Mouse (Mus musculus): ENCODE data around the gene Rhot2. TPM values are rescaled to one million over a fixed set of nuclear protein-coding genes. Genes with fewer than 3 reads are reported as not detected.

Rhot2 gene
- polyA plus RNA-seq, 1 experiment from 2014 or later, result 19.4 TPM

DNA sequence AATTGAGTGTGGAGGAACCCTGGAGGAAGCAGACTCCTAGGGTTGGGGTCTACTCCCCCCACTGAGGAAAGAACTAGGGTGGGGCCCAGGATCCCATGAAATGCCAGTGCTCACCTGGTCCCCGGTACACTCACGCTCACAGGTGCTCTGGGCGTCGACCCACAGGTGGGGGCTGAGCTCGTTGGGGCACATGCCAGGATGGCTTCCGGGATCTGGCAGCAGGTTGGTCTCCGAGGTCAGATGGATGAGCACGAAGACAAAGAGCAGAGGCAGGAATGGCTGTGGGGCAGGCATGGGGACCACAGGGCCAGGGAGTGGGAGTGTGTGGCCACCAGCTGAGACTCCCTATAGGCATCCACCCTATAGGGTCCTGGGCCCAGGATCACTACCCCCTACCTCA, 35.1 kb upstream of the Rhot2 start:
- H3K27me3 ChIP-seq, result no peaks in the 10 kb centered on the region
- H3K36me3 ChIP-seq, result peaks cover 44% of the 10 kb centered on the region
- peaks cover 39% of the 10 kb centered on the region for H3K4me1 ChIP-seq
- no peaks in the 10 kb centered on the region for H3K9me3 ChIP-seq (replicated peaks)
- no peak overlapping the region for H3K4me3 ChIP-seq
- no peak for ATAC-seq (ENCODE audit: low FRiP score)
- no peak overlapping the region for H3K27ac ChIP-seq
- 71% methylated on average over 8 of the region's 8 CpGs for WGBS
- H3K9ac ChIP-seq, result no peak overlapping the region
- H3K4me2 ChIP-seq (replicated peaks), result no peak overlapping the region

DNA sequence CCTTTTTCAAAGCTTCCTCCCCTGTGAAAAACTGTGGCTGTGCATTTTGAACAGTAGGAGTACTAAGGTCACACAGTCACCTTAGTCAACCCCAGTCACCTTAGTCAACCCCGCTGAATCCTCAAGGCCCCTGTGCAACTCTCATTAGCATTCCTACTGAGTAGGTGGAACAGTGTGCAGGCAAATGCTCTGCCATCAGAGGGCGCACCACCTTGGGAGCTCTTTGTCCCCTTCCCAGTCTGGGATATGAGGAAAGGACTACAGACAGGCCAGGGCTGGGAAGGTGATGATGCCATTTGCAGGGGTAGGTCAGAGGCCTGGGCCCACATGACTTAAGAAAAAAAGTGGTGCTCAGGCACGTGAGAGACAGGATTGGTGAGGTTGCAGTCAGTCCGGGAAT, 34.6 kb upstream of the Rhot2 start:
- Histone ChIP-seq H3K4me1 (peaks cover 40% of the 10 kb centered on the region), H3K4me3 (no peak overlapping the region), H3K36me3 (peaks cover 39% of the 10 kb centered on the region), H3K27ac (no peak overlapping the region), H3K4me2 (replicated peaks) (no peak overlapping the region), H3K9me3 (replicated peaks) (no peaks in the 10 kb centered on the region), H3K27me3 (no peaks in the 10 kb centered on the region), H3K9ac (no peak overlapping the region)
- 36% methylated on average over 4 of the region's 4 CpGs for WGBS
- no peak for ATAC-seq (ENCODE audit: low FRiP score)

- no peaks in the 10 kb centered on the region for H3K9me3 ChIP-seq (replicated peaks)
- no peak for ATAC-seq (ENCODE audit: low FRiP score)
- no peak overlapping the region for H3K27ac ChIP-seq
- no peaks in the 10 kb centered on the region for H3K27me3 ChIP-seq
- no peak overlapping the region for H3K9ac ChIP-seq
- 88% methylated on average over 19 of the region's 19 CpGs for WGBS
- peaks cover 34% of the 10 kb centered on the region for H3K36me3 ChIP-seq
- peaks cover 46% of the 10 kb centered on the region for H3K4me1 ChIP-seq
- no peak overlapping the region for H3K4me3 ChIP-seq
- no peak overlapping the region for H3K4me2 ChIP-seq (replicated peaks)
Observed at GRCm38 (mm10) chr17:25878611-25879180, 34.0 kb upstream of the Rhot2 start.

- no peak overlapping the region for H3K4me2 ChIP-seq (replicated peaks)
- peaks cover 27% of the 10 kb centered on the region for H3K36me3 ChIP-seq
- no peaks in the 10 kb centered on the region for H3K27me3 ChIP-seq
- ATAC-seq (ENCODE audit: low FRiP score), result no peak
- no peak overlapping the region for H3K4me3 ChIP-seq
- no peaks in the 10 kb centered on the region for H3K9me3 ChIP-seq (replicated peaks)
- H3K9ac ChIP-seq, result no peak overlapping the region
- no peak overlapping the region for H3K27ac ChIP-seq
- peaks cover 46% of the 10 kb centered on the region for H3K4me1 ChIP-seq
- 93% methylated on average over 32 of the region's 32 CpGs for WGBS
Observed at GRCm38 (mm10) chr17:25877741-25878610, 33.3 kb upstream of the Rhot2 start.

- no peak overlapping the region for H3K9ac ChIP-seq
- 98% methylated on average over 3 of the region's 3 CpGs for WGBS
Observed at GRCm38 (mm10) chr17:25877025-25877424, 32.4 kb upstream of the Rhot2 start.

DNA sequence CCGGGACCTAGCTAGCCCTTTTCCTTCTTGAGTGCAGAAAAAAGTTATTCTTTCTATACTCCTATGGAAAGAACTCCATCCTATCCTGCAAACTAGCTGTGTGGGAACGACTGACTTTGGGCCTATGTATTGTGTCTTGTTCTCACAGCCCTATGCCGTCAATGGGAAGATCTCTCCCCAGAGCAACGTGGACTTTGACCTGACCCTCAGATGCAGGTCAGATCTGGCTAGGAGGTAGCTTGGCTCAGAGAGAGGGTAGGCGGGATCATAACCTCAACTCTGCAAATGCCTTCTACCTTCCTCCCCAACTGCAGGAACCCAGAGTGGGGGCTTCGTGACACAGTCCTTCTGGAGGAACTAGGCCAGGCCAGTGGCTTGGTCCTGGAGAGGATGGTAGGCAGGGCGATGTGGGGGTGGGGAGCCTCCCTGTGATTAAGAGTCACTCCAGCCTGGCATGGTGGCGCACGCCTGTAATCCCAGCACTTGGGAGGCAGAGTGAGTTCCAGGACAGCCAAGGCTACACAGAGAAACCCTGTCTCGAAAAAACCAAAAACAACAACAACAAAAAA, 31.8 kb upstream of the Rhot2 start:
- Histone ChIP-seq H3K36me3 (peaks cover 16% of the 10 kb centered on the region), H3K9me3 (replicated peaks) (no peaks in the 10 kb centered on the region), H3K27me3 (no peaks in the 10 kb centered on the region), H3K4me1 (peaks cover 37% of the 10 kb centered on the region), H3K9ac (peak overlapping the region; percentile 81), H3K27ac (peak overlapping the region; percentile 96; the same call in 1 of the 2 replicates), H3K4me2 (replicated peaks) (peak overlapping the region; percentile 93), H3K4me3 (peak overlapping the region; percentile 79)
- ATAC-seq (ENCODE audit: low FRiP score), result no peak
- 57% methylated on average over 10 of the region's 10 CpGs for WGBS

More at GRCm38 (mm10) chr17:25877025-25877424, 32.4 kb upstream of the Rhot2 start:
- Histone ChIP-seq H3K4me1 (peaks cover 42% of the 10 kb centered on the region), H3K27ac (no peak overlapping the region), H3K4me2 (replicated peaks) (no peak overlapping the region), H3K36me3 (peaks cover 20% of the 10 kb centered on the region), H3K9me3 (replicated peaks) (no peaks in the 10 kb centered on the region), H3K27me3 (no peaks in the 10 kb centered on the region), H3K4me3 (no peak overlapping the region)
- ATAC-seq (ENCODE audit: low FRiP score), result no peak

- 2% methylated on average over 59 of the region's 59 CpGs for WGBS
- Histone ChIP-seq H3K27me3 (no peaks in the 10 kb centered on the region), H3K4me3 (peak overlapping the region; percentile 79), H3K9ac (peak overlapping the region; percentile 81), H3K36me3 (peaks cover 16% of the 10 kb centered on the region), H3K9me3 (replicated peaks) (no peaks in the 10 kb centered on the region), H3K4me1 (peaks cover 28% of the 10 kb centered on the region), H3K27ac (peak overlapping the region; percentile 96), H3K4me2 (replicated peaks) (peak overlapping the region; percentile 93)
- peak; percentile 93 for ATAC-seq (ENCODE audit: low FRiP score)
Observed at GRCm38 (mm10) chr17:25875171-25876136, 30.8 kb upstream of the Rhot2 start.

GRCm38 (mm10) chr17:25874721-25875170, 30.1 kb upstream of the Rhot2 start, which contains the start of gene Mettl26:
Mettl26 (plus strand) TSS chr17:25875074.
- peak within 1 kb of the TSS; percentile 96 for H3K27ac ChIP-seq
- ATAC-seq (ENCODE audit: low FRiP score), result peak; percentile 73
- H3K4me3 ChIP-seq, result peak within 1 kb of the TSS; percentile 79
- peaks cover 23% of the 10 kb centered on the region for H3K4me1 ChIP-seq
- H3K4me2 ChIP-seq (replicated peaks), result peak within 1 kb of the TSS; percentile 93
- under 1% methylated on average over 25 of the region's 25 CpGs for WGBS
- H3K9me3 ChIP-seq (replicated peaks), result no peaks in the 10 kb centered on the region
- H3K9ac ChIP-seq, result peak within 1 kb of the TSS; percentile 81
- H3K36me3 ChIP-seq, result peaks cover 16% of the 10 kb centered on the region
- H3K27me3 ChIP-seq, result no peaks in the 10 kb centered on the region

- Histone ChIP-seq H3K9me3 (replicated peaks) (no peaks in the 10 kb centered on the region), H3K27me3 (no peaks in the 10 kb centered on the region), H3K27ac (peak overlapping the region; percentile 96), H3K36me3 (peaks cover 15% of the 10 kb centered on the region), H3K4me3 (peak overlapping the region; percentile 79), H3K9ac (peak overlapping the region; percentile 59), H3K4me1 (peaks cover 23% of the 10 kb centered on the region), H3K4me2 (replicated peaks) (peak overlapping the region; percentile 93)
- 8% methylated on average over 14 of the region's 14 CpGs for WGBS
- ATAC-seq (ENCODE audit: low FRiP score), result no peak; the same call in 1 of the 2 replicates
Observed at GRCm38 (mm10) chr17:25874148-25874720, 29.6 kb upstream of the Rhot2 start.

DNA sequence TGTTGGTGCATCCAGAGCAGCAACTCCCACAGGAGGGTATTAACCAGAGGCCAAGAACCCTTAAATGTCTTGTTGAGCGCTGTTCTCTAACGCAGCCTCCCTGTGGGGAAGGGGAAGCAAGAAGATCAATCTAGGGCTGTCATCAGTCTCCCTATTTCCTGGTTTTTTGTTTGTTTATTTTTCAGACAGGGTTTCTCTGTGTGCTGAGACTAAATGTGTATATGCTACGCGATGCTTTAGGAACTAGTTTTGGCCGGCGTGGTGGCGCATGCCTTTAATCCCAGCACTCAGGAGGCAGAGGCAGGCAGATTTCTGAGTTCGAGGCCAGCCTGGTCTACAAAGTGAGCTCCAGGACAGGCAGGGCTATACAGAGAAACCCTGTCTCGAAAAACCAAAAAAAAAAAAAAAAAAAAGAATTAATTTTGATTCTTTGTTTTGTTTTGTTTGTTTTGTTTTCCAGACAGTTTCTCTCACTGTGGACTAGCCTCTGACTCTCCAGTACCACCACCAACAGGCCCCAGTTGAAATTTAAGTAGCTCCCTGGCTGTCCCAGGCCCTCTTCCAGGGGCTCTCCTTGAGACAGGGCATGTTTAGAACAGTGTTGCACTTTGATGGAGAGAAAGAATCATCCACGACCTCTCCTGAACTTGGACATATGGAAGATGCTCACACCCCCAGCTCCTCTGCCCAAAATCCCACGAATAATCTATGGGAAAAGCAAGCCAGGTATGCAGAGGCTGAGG, 28.9 kb upstream of the Rhot2 start:
- no peak for ATAC-seq (ENCODE audit: low FRiP score)
- no peaks in the 10 kb centered on the region for H3K27me3 ChIP-seq
- no peaks in the 10 kb centered on the region for H3K9me3 ChIP-seq (replicated peaks)
- peaks cover 25% of the 10 kb centered on the region for H3K4me1 ChIP-seq
- WGBS, result 70% methylated on average over 11 of the region's 11 CpGs
- H3K9ac ChIP-seq, result peak overlapping the region; percentile 59; the same call in 1 of the 2 replicates
- H3K27ac ChIP-seq, result 0 out of 2 replicates have a peak overlapping the region, but pooled peaks have one; percentile 96
- peak overlapping the region; percentile 93 for H3K4me2 ChIP-seq (replicated peaks)
- peak overlapping the region; percentile 79; the same call in 1 of the 2 replicates for H3K4me3 ChIP-seq
- H3K36me3 ChIP-seq, result peaks cover 8% of the 10 kb centered on the region

DNA sequence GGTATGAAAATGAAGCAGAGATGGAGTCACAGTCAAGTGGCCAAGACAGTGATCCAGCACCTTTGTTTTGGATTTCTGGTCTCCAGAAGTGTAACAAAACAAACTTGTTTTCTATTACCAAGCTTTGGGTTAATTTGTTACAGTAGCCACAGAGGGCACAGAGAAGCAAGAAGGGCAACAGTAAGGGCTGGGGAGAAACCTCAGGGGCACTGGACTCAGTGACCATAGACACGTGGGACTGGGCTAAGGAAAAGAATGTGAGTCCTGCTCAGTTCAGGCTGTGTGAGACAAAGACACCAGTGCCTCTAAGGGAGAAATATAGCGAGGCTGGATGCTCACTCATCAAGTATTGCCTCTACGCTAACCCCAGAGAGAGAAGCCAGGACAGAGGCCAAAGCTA, 28.0 kb upstream of the Rhot2 start:
- WGBS, result 76% methylated on average over 3 of the region's 3 CpGs
- Histone ChIP-seq H3K4me3 (no peak overlapping the region), H3K4me1 (peaks cover 32% of the 10 kb centered on the region), H3K4me2 (replicated peaks) (no peak overlapping the region), H3K27me3 (no peaks in the 10 kb centered on the region; the same call in 1 of the 2 replicates), H3K9me3 (replicated peaks) (no peaks in the 10 kb centered on the region), H3K9ac (no peak overlapping the region), H3K36me3 (peaks cover 1% of the 10 kb centered on the region), H3K27ac (no peak overlapping the region)
- no peak for ATAC-seq (ENCODE audit: low FRiP score)
